In genomic region chr17:50688135-50688534, GRCm38 (mm10) we compare ENCODE assay signal across 21 mouse cellular contexts.
A peak's percentile ranks its signal among the peaks of the same experiment; 100 is the strongest.
DNase-seq lines count a peak whose midpoint lies in the region; ATAC-seq lines count a peak whose summit lies in the region.
"Had no signal": no experiment of that assay in that cellular context is flagged by ENCODE, and none has a peak within 500 bp of the region (broad histone marks: within the 10 kb centered on the region; RNA-seq: fewer than 3 reads in every experiment).

No protein-coding gene starts in this region.

- no peaks in the 10 kb centered on the region for H3K27me3 ChIP-seq in hindbrain, embryonic 16.5 days (replicated peaks; ENCODE audit: control insufficient read depth, insufficient read depth, low read length)
- no peaks in the 10 kb centered on the region for H3K27me3 ChIP-seq in hindbrain, embryonic 13.5 days
- no peaks in the 10 kb centered on the region for H3K27me3 ChIP-seq in midbrain, embryonic 11.5 days (ENCODE audit: control insufficient read depth, insufficient read depth, low read length)
- no peaks in the 10 kb centered on the region for H3K27me3 ChIP-seq in midbrain, embryonic 13.5 days
- H3K27me3 ChIP-seq: forebrain, embryonic 13.5 days; heart, embryonic 12.5 days; neural tube, embryonic 13.5 days had no signal

- no peaks in the 10 kb centered on the region for H3K9me3 ChIP-seq in hindbrain, embryonic 16.5 days (ENCODE audit: control insufficient read depth, low read length)
- no peaks in the 10 kb centered on the region for H3K9me3 ChIP-seq in hindbrain, embryonic 13.5 days
- H3K9me3 ChIP-seq in midbrain, embryonic 11.5 days (ENCODE audit: control insufficient read depth, low read length), result no peaks in the 10 kb centered on the region
- no peaks in the 10 kb centered on the region for H3K9me3 ChIP-seq in midbrain, embryonic 13.5 days
- H3K9me3 ChIP-seq: forebrain, embryonic 13.5 days; heart, embryonic 12.5 days; midbrain, embryonic 10.5 days; neural tube, embryonic 13.5 days had no signal

- no peak overlapping the region for H3K4me2 ChIP-seq in hindbrain, embryonic 16.5 days (ENCODE audit: low read length)
- H3K4me2 ChIP-seq in hindbrain, embryonic 13.5 days, result no peak overlapping the region
- no peak overlapping the region for H3K4me2 ChIP-seq in midbrain, embryonic 11.5 days
- H3K4me2 ChIP-seq in midbrain, embryonic 13.5 days (replicated peaks), result no peak overlapping the region
- H3K4me2 ChIP-seq: forebrain, embryonic 13.5 days; heart, embryonic 12.5 days; neural tube, embryonic 13.5 days had no signal

- H3K4me3 ChIP-seq in hindbrain, embryonic 16.5 days (ENCODE audit: low read length), result no peak overlapping the region
- no peak overlapping the region for H3K4me3 ChIP-seq in hindbrain, embryonic 13.5 days
- no peak overlapping the region for H3K4me3 ChIP-seq in midbrain, embryonic 11.5 days (ENCODE audit: low read depth, low read length)
- H3K4me3 ChIP-seq in midbrain, embryonic 13.5 days (replicated peaks), result no peak overlapping the region
- H3K4me3 ChIP-seq: forebrain, embryonic 13.5 days; heart, embryonic 12.5 days; midbrain, embryonic 10.5 days; neural tube, embryonic 13.5 days had no signal

- H3K9ac ChIP-seq in hindbrain, embryonic 16.5 days (ENCODE audit: low read depth, low read length), result no peak overlapping the region
- H3K9ac ChIP-seq in hindbrain, embryonic 13.5 days, result no peak overlapping the region
- no peak overlapping the region for H3K9ac ChIP-seq in midbrain, embryonic 11.5 days (ENCODE audit: low read length)
- no peak overlapping the region for H3K9ac ChIP-seq in midbrain, embryonic 13.5 days (replicated peaks)
- H3K9ac ChIP-seq: forebrain, embryonic 13.5 days; heart, embryonic 12.5 days; neural tube, embryonic 13.5 days had no signal

- peak; percentile 75 for DNase-seq in midbrain, embryonic 11.5 days (ENCODE audit: low spot score, missing footprints)
- DNase-seq in cerebellum, postnatal 25 days, result peak; percentile 77 to 83
- no peak for DNase-seq in left cerebral cortex, adult 18-20 months (ENCODE audit: low spot score in 2 of 2)
- DNase-seq: adrenal gland, postnatal 36 days; heart, postnatal 36 days; lung, adult 2 months; lung, postnatal 36 days; right cerebral cortex, postnatal 25 days; thymus, postnatal 25 days had no signal

- H3K27ac ChIP-seq in hindbrain, embryonic 16.5 days (ENCODE audit: low read depth, low read length), result no peak overlapping the region
- H3K27ac ChIP-seq in hindbrain, embryonic 13.5 days, result no peak overlapping the region
- no peak overlapping the region for H3K27ac ChIP-seq in midbrain, embryonic 11.5 days (ENCODE audit: low read depth, low read length)
- no peak overlapping the region for H3K27ac ChIP-seq in midbrain, embryonic 13.5 days
- H3K27ac ChIP-seq: forebrain, embryonic 13.5 days; hindbrain, postnatal 0 days; kidney, postnatal 0 days; midbrain, embryonic 10.5 days; neural tube, embryonic 13.5 days had no signal

- 75% methylated on average over 6 of the region's 6 CpGs for WGBS in hindbrain, embryonic 16.5 days
- 85% methylated on average over 6 of the region's 6 CpGs for WGBS in hindbrain, embryonic 13.5 days
- 84% methylated on average over 6 of the region's 6 CpGs for WGBS in midbrain, embryonic 11.5 days
- 89% methylated on average over 6 of the region's 6 CpGs for WGBS in midbrain, embryonic 13.5 days

- ATAC-seq in hindbrain, embryonic 16.5 days, result 0 out of 2 replicates have a peak, but pooled peaks have one; percentile 17
- ATAC-seq in hindbrain, embryonic 13.5 days (ENCODE audit: low FRiP score), result no peak
- no peak for ATAC-seq in midbrain, embryonic 11.5 days (ENCODE audit: low FRiP score)
- no peak for ATAC-seq in midbrain, embryonic 13.5 days
- ATAC-seq in CD4-positive, CD25-positive, alpha-beta regulatory T cell, adult 4 months, result no peak
- ATAC-seq: activated CD4-positive, CD25-positive, alpha-beta regulatory T cell, adult 4 months; forebrain, embryonic 13.5 days; hindbrain, postnatal 0 days; Patski had no signal

- H3K36me3 ChIP-seq in hindbrain, embryonic 16.5 days (ENCODE audit: control insufficient read depth, insufficient read depth, low read length), result peaks cover 4% of the 10 kb centered on the region; the same call in 1 of the 2 replicates
- H3K36me3 ChIP-seq in hindbrain, embryonic 13.5 days, result peaks cover 24% of the 10 kb centered on the region
- H3K36me3 ChIP-seq in midbrain, embryonic 11.5 days (ENCODE audit: control insufficient read depth, insufficient read depth, low read length), result no peaks in the 10 kb centered on the region
- peaks cover 16% of the 10 kb centered on the region for H3K36me3 ChIP-seq in midbrain, embryonic 13.5 days

- no peaks in the 10 kb centered on the region for H3K4me1 ChIP-seq in hindbrain, embryonic 16.5 days (ENCODE audit: control insufficient read depth, insufficient read depth, low read depth, low read length)
- H3K4me1 ChIP-seq in hindbrain, embryonic 13.5 days (replicated peaks), result no peaks in the 10 kb centered on the region
- no peaks in the 10 kb centered on the region for H3K4me1 ChIP-seq in midbrain, embryonic 11.5 days (ENCODE audit: control insufficient read depth, insufficient read depth, low read length)
- H3K4me1 ChIP-seq in midbrain, embryonic 13.5 days (replicated peaks), result no peaks in the 10 kb centered on the region
- H3K4me1 ChIP-seq: forebrain, embryonic 13.5 days had no signal

Comparison
In these comparisons a context has a peak if more than half of its experiments do, and no peak if none do; other contexts are left out.
1. DNase-seq: peak in midbrain, embryonic 11.5 days (single experiment) and cerebellum, postnatal 25 days (2 of 2); none in left cerebral cortex, adult 18-20 months (0 of 2).